Mouse (Mus musculus): ENCODE data around the gene Mymx. TPM values are rescaled to one million over a fixed set of nuclear protein-coding genes. Genes with fewer than 3 reads are reported as not detected.

Gene Mymx
- polyA plus RNA-seq, 1 experiment, result 576 TPM

DNA sequence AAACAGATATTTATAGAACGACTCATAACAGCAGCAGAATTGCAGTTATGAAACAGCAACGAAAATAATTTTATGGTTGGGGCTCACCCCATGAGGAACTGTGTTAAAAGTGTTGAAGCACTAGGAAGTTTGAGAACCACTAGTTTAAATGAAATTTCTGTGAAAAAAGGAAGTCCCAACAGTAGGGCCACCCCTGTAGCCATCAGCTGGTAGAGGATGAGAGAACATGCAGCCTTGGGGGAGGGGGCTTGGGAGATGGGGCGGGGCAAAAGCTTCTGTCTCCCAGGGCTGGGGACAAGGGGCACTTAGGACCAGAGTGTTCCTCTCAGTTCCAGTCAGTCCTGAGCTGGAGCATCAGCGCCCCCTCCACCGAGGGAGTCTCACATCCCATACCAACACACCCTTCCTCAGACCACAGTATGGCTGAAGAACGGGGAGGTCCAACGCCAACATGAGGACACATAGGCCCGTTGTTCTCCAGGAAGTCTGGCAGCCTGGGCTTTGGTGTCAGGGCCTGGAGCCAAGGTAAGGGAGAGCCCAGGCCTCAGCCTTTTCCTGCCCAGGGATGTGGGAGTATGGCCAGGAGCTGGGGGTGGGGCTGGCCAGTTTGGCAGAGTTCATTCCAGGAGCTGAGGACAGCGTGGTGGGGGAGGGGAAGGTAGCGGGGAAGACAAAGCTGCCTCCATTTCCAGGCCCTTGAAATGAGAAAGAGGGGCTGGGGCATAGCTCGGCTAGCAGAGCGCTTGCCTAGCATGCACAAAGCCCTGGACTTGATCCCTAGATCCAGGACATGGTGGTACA is 17.6 kb downstream of the Mymx start:
- Histone ChIP-seq H3ac (ENCODE audit: control insufficient read depth, insufficient read length) (no peak overlapping the region), H3K27me3 (ENCODE audit: control insufficient read depth, insufficient read depth, insufficient read length) (no peaks in the 10 kb centered on the region), H3K79me2 (ENCODE audit: control insufficient read depth, insufficient read depth) (no peaks in the 10 kb centered on the region), H3K36me3 (ENCODE audit: control insufficient read depth, insufficient read depth) (peaks cover 40% of the 10 kb centered on the region), H3K4me3 (no peak overlapping the region), H3K4me2 (ENCODE audit: low read depth) (peak overlapping the region; percentile 26)
- TF ChIP-seq POLR2A (IDR thresholded peaks at IDR 0.05; ENCODE audit: insufficient read length, low read depth) (peak; percentile 56), MYOD1 (IDR thresholded peaks at IDR 0.05; ENCODE audit: control insufficient read depth in 1 of 3, insufficient read length in 2 of 3, low read depth in 2 of 3) (no peak), POLR2AphosphoS2 (IDR thresholded peaks at IDR 0.05; ENCODE audit: insufficient read length, low read depth) (peak; percentile 75)

DNA sequence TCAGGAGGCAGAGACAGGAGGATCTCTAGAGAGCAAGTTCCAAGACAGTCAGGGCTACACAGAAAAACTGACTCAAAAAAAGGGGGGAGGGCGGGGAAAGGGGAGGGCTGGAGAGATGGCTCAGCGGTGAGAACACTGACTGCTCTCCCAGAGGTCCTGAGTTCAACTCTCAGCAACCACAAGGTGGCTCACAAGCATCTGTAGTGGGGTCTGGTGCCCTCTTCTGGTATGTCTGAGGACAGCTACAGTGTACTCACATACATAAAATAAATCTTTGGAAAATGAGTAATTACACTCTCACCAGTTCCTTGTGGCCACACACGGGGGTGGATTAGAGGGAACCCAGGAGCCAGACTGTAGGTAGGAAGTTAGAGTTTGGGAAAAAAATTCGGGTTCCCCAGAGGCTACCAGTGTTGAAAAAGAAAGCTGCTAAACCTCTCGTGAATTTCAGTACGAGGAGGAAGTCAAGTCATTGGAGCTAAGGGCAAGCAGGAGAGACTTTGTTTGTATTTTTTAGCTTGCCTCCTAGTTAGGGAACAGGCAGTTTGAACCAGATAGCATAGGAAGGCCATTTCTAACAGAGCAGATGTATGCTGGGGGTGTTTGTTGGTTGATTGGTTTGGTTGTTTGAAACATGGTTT is 19.1 kb downstream of the Mymx start:
- H3K4me2 ChIP-seq (ENCODE audit: low read depth), result peak overlapping the region; percentile 8

DNA sequence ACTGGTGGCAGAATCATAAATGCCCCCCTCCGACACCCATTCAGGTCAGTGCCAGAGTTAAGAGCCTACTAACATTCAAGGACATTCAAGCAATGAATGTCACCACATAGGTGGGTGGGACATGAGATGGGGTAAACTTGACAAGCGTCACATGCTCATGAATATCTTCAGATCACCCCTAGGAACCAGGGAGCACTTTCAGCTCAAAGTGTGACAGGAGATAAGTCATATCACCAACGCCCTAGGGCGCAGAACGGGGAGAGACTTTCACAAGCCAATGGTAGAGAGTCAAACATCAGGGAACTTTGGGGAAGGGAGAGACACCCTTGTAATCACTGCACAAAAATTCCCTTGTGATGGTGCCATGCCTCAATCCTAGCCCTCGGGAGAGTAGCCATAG is 19.7 kb downstream of the Mymx start:
- Histone ChIP-seq H3ac (ENCODE audit: control insufficient read depth, insufficient read length) (no peak overlapping the region), H3K27me3 (ENCODE audit: control insufficient read depth, insufficient read depth, insufficient read length) (no peaks in the 10 kb centered on the region), H3K4me2 (ENCODE audit: low read depth) (no peak overlapping the region), H3K79me2 (ENCODE audit: control insufficient read depth, insufficient read depth) (no peaks in the 10 kb centered on the region), H3K4me3 (no peak overlapping the region), H3K36me3 (ENCODE audit: control insufficient read depth, insufficient read depth) (peaks cover 24% of the 10 kb centered on the region)
- TF ChIP-seq CEBPB (IDR thresholded peaks at IDR 0.05; ENCODE audit: insufficient read depth, poor library complexity, severe bottlenecking), result no peak
- TF ChIP-seq POLR2A (IDR thresholded peaks at IDR 0.05; ENCODE audit: insufficient read length, low read depth), result no peak
- no peak for TF ChIP-seq POLR2AphosphoS2 (IDR thresholded peaks at IDR 0.05; ENCODE audit: insufficient read length, low read depth)
- no peak for TF ChIP-seq MYOG (IDR thresholded peaks at IDR 0.05; ENCODE audit: control insufficient read depth in 1 of 3, insufficient read depth in 1 of 3, insufficient read length in 2 of 3, low read depth in 2 of 3)
- no peak for TF ChIP-seq SRF (IDR thresholded peaks at IDR 0.05; ENCODE audit: control insufficient read depth, insufficient read length, low read depth)
- no peak for TF ChIP-seq E2F4 (IDR thresholded peaks at IDR 0.05; ENCODE audit: insufficient read depth)
- TF ChIP-seq TCF12 (IDR thresholded peaks at IDR 0.05; ENCODE audit: insufficient read depth, poor library complexity, severe bottlenecking), result no peak
- no peak for TF ChIP-seq MYOD1 (IDR thresholded peaks at IDR 0.05; ENCODE audit: control insufficient read depth in 1 of 3, insufficient read length in 2 of 3, low read depth in 2 of 3)

More for the DNA sequence above, 19.1 kb downstream of the Mymx start:
- H3K4me3 ChIP-seq, result no peak overlapping the region
- no peak overlapping the region for H3ac ChIP-seq (ENCODE audit: control insufficient read depth, insufficient read length)
- H3K36me3 ChIP-seq (ENCODE audit: control insufficient read depth, insufficient read depth), result peaks cover 28% of the 10 kb centered on the region
- TF ChIP-seq MAX (IDR thresholded peaks at IDR 0.05; ENCODE audit: low read depth) (no peak), TCF12 (IDR thresholded peaks at IDR 0.05; ENCODE audit: insufficient read depth, poor library complexity, severe bottlenecking) (no peak), REST (IDR thresholded peaks at IDR 0.05; ENCODE audit: insufficient read depth, insufficient read length) (no peak), CEBPB (IDR thresholded peaks at IDR 0.05; ENCODE audit: insufficient read depth, poor library complexity, severe bottlenecking) (no peak), USF1 (IDR thresholded peaks at IDR 0.05; ENCODE audit: low read depth) (no peak), E2F4 (IDR thresholded peaks at IDR 0.05; ENCODE audit: insufficient read depth) (no peak), POLR2AphosphoS2 (IDR thresholded peaks at IDR 0.05; ENCODE audit: insufficient read length, low read depth) (no peak), TCF3 (IDR thresholded peaks at IDR 0.05; ENCODE audit: insufficient read length, low read depth) (no peak), SRF (IDR thresholded peaks at IDR 0.05; ENCODE audit: control insufficient read depth, insufficient read length, low read depth) (no peak), MYOG (IDR thresholded peaks at IDR 0.05; ENCODE audit: control insufficient read depth in 1 of 3, insufficient read depth in 1 of 3, insufficient read length in 2 of 3, low read depth in 2 of 3) (no peak), MYOD1 (IDR thresholded peaks at IDR 0.05; ENCODE audit: control insufficient read depth in 1 of 3, insufficient read length in 2 of 3, low read depth in 2 of 3) (no peak)
- no peaks in the 10 kb centered on the region for H3K79me2 ChIP-seq (ENCODE audit: control insufficient read depth, insufficient read depth)
- no peaks in the 10 kb centered on the region for H3K27me3 ChIP-seq (ENCODE audit: control insufficient read depth, insufficient read depth, insufficient read length)

DNA sequence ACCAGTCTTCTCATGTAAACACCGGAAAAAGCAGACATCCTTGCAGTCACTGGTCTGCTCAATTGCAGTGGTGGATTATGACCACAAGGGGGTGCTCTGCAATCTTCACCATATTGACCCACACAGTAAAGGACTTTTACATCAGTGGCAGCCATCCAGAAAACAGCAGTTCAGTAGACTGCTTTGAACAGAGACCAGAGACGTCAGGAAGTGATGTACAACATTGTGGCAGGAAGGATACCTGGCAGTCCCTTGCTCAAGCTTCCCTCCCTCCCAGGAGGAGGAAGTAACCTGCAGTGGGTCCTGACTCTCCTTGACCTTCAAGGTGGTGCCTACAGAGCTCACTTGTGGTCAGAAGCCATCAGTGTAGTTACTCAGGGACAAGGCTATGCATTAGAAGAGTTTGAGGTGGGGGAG is 20.3 kb downstream of the Mymx start:
- TF ChIP-seq POLR2AphosphoS2 (IDR thresholded peaks at IDR 0.05; ENCODE audit: insufficient read length, low read depth) (peak; percentile 19), MYOD1 (IDR thresholded peaks at IDR 0.05; ENCODE audit: control insufficient read depth in 1 of 3, insufficient read length in 2 of 3, low read depth in 2 of 3) (no peak)
- H3K4me3 ChIP-seq, result no peak overlapping the region
- H3K4me2 ChIP-seq (ENCODE audit: low read depth), result peak overlapping the region; percentile 73
- H3K79me2 ChIP-seq (ENCODE audit: control insufficient read depth, insufficient read depth), result no peaks in the 10 kb centered on the region
- peaks cover 18% of the 10 kb centered on the region for H3K36me3 ChIP-seq (ENCODE audit: control insufficient read depth, insufficient read depth)
- H3ac ChIP-seq (ENCODE audit: control insufficient read depth, insufficient read length), result no peak overlapping the region
- no peaks in the 10 kb centered on the region for H3K27me3 ChIP-seq (ENCODE audit: control insufficient read depth, insufficient read depth, insufficient read length)

DNA sequence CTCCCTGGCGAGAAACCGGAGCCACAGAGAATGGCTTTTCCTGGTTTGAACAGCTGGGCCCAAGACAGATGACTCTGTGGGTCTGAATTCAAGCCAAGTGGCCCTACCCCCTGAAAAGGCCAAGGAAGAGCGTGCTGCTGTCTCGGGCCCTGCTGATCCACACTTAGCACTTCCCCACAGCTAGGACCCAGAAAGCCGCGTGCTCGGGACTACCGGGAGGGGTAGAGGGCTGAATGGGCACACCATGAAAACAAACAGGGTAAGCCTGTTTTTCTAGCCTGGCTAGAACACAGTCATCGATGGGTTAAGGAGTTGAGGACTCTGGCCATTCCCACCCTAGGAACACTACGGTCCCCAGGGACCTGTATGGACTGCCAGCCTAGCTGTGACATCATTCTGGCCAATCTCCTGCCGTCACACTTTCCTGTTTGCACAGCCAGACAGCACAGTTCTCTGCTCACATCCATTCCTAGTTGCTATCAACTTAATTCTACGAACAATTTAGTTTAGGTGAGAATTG is 20.9 kb downstream of the Mymx start:
- Histone ChIP-seq H3K4me2 (ENCODE audit: low read depth) (peak overlapping the region; percentile 73), H3ac (ENCODE audit: control insufficient read depth, insufficient read length) (no peak overlapping the region), H3K27me3 (ENCODE audit: control insufficient read depth, insufficient read depth, insufficient read length) (no peaks in the 10 kb centered on the region), H3K4me3 (no peak overlapping the region), H3K36me3 (ENCODE audit: control insufficient read depth, insufficient read depth) (peaks cover 13% of the 10 kb centered on the region), H3K79me2 (ENCODE audit: control insufficient read depth, insufficient read depth) (no peaks in the 10 kb centered on the region)
- no peak for TF ChIP-seq POLR2A (IDR thresholded peaks at IDR 0.05; ENCODE audit: insufficient read length, low read depth)
- TF ChIP-seq E2F4 (IDR thresholded peaks at IDR 0.05; ENCODE audit: insufficient read depth), result no peak
- no peak for TF ChIP-seq SRF (IDR thresholded peaks at IDR 0.05; ENCODE audit: control insufficient read depth, insufficient read length, low read depth)
- peak; percentile 57 to 86 (median 81) for TF ChIP-seq MYOD1 (IDR thresholded peaks at IDR 0.05; ENCODE audit: control insufficient read depth in 1 of 3, insufficient read length in 2 of 3, low read depth in 2 of 3)
- TF ChIP-seq POLR2AphosphoS2 (IDR thresholded peaks at IDR 0.05; ENCODE audit: insufficient read length, low read depth), result peak; percentile 28
- peak; percentile 45 to 94 (median 82) for TF ChIP-seq MYOG (IDR thresholded peaks at IDR 0.05; ENCODE audit: control insufficient read depth in 1 of 3, insufficient read depth in 1 of 3, insufficient read length in 2 of 3, low read depth in 2 of 3)
- no peak for TF ChIP-seq USF1 (IDR thresholded peaks at IDR 0.05; ENCODE audit: low read depth)
- TF ChIP-seq TCF3 (IDR thresholded peaks at IDR 0.05; ENCODE audit: insufficient read length, low read depth), result peak; percentile 26
- peak; percentile 89 for TF ChIP-seq TCF12 (IDR thresholded peaks at IDR 0.05; ENCODE audit: insufficient read depth, poor library complexity, severe bottlenecking)
